Mouse (Mus musculus) CH12.LX (cell line): Measurements from ENCODE around the gene Arhgef25. TPM values are rescaled to one million over a fixed set of nuclear protein-coding genes. Genes with fewer than 3 reads are reported as not detected.
A peak's percentile ranks its signal among the peaks of the same experiment; 100 is the strongest.

Experiments
- DNase-seq: peaks from one replicate; pipeline ENCODE4 v3.0.0-alpha.2; 2013; ENCODE audit errors: extremely low read depth
- H3K27ac ChIP-seq: 2 replicates; pipeline ENCODE4 v1.5.1; 2012; ENCODE audit warnings: low read depth, mild to moderate bottlenecking, control low read depth, moderate library complexity; ENCODE audit not compliant: insufficient read depth
- H3K27me3 ChIP-seq: replicated peaks from 2 replicates; pipeline ENCODE3; 2012; ENCODE audit warnings: inconsistent platforms
- H3K36me3 ChIP-seq, 2 experiments: replicated peaks in 1 of 2; 2 replicates each; pipeline versions ENCODE3 to v1.6.1; 2012; ENCODE audit warnings: inconsistent platforms in 1 of 2, low read length in 1 of 2, mild to moderate bottlenecking in 1 of 2, mixed read lengths in 1 of 2, moderate library complexity in 1 of 2; ENCODE audit not compliant: control insufficient read depth in 1 of 2, insufficient read depth in 1 of 2
- H3K4me1 ChIP-seq, 2 experiments: 2 replicates each; pipeline ENCODE4 v1.6.1; 2012; ENCODE audit warnings: inconsistent platforms in 1 of 2, moderate library complexity in 1 of 2; ENCODE audit not compliant: insufficient read depth in 2 of 2, control insufficient read depth in 1 of 2
- H3K4me2 ChIP-seq: 2 replicates; pipeline ENCODE4 v1.6.1; 2012; ENCODE audit warnings: low read depth, mild to moderate bottlenecking, control low read depth; ENCODE audit not compliant: poor library complexity, insufficient read depth, severe bottlenecking
- H3K4me3 ChIP-seq, 3 experiments: fragments of 150-350 bp in 1 of 3; sonication (generic) in 1 of 3; replicated peaks in 1 of 3; 2 replicates each; pipeline versions ENCODE3 to v1.5.1; 2011 to 2012; ENCODE audit warnings: low read depth in 2 of 3, low read length in 2 of 3, mild to moderate bottlenecking in 2 of 3, moderate library complexity in 2 of 3, control low read depth in 1 of 3, improper control_type of control experiment in 1 of 3, inconsistent platforms in 1 of 3, mixed read lengths in 1 of 3; ENCODE audit not compliant: poor library complexity in 1 of 3
- H3K79me2 ChIP-seq: replicated peaks from 2 replicates; pipeline ENCODE4 v1.6.1; 2012; ENCODE audit warnings: mild to moderate bottlenecking, moderate library complexity; ENCODE audit not compliant: control insufficient read depth, poor library complexity, insufficient read depth, severe bottlenecking; ENCODE audit errors: extremely low read depth
- H3K9ac ChIP-seq: 2 replicates; pipeline ENCODE4 v1.6.1; 2012; ENCODE audit warnings: low read depth, mild to moderate bottlenecking, control low read depth, moderate library complexity; ENCODE audit not compliant: insufficient read depth
- H3K9me3 ChIP-seq: replicated peaks from 2 replicates; pipeline ENCODE3; 2012; ENCODE audit warnings: low read length, inconsistent platforms, mixed read lengths
- BHLHE40 ChIP-seq: IDR thresholded peaks from 2 replicates; pipeline ENCODE4 v1.6.1; 2011; ENCODE audit warnings: mild to moderate bottlenecking, low read depth, low read length, improper control_type of control experiment
- CHD2 ChIP-seq: IDR thresholded peaks from 2 replicates; pipeline ENCODE4 v1.6.1; 2011; ENCODE audit warnings: low read length, improper control_type of control experiment
- CTCF ChIP-seq, 2 experiments: IDR thresholded peaks in 1 of 2; conservative IDR thresholded peaks in 1 of 2; 2 replicates each; pipeline ENCODE4 v1.5.1; 2011 to 2012; ENCODE audit warnings: low read depth in 2 of 2, low read length in 2 of 2, improper control_type of control experiment in 1 of 2, inconsistent platforms in 1 of 2, mild to moderate bottlenecking in 1 of 2, moderate library complexity in 1 of 2
- ETS1 ChIP-seq: conservative IDR thresholded peaks from 2 replicates; pipeline ENCODE4 v1.6.1; 2012; ENCODE audit warnings: low read depth, mild to moderate bottlenecking, inconsistent platforms, low read length, improper control_type of control experiment, moderate library complexity
- GABPA ChIP-seq: IDR thresholded peaks from 2 replicates; pipeline ENCODE4 v1.6.1; 2012; ENCODE audit warnings: low read depth, low read length, improper control_type of control experiment, inconsistent platforms; ENCODE audit not compliant: insufficient replicate concordance
- MAX ChIP-seq: IDR thresholded peaks from 2 replicates; pipeline ENCODE4 v1.6.1; 2011; ENCODE audit warnings: low read length, improper control_type of control experiment
- MEF2A ChIP-seq: IDR thresholded peaks from 2 replicates; pipeline ENCODE4 v1.6.1; 2014; ENCODE audit warnings: low read depth, mild to moderate bottlenecking, inconsistent platforms, low read length, improper control_type of control experiment, borderline replicate concordance
- MYC ChIP-seq: IDR thresholded peaks from 2 replicates; pipeline ENCODE4 v1.6.1; 2011; ENCODE audit warnings: low read depth, mild to moderate bottlenecking, improper control_type of control experiment, low read length
- NRF1 ChIP-seq: IDR thresholded peaks from 2 replicates; pipeline ENCODE4 v1.6.1; 2014; ENCODE audit warnings: low read depth, mild to moderate bottlenecking, inconsistent platforms, low read length, improper control_type of control experiment, moderate library complexity
- PAX5 ChIP-seq: IDR thresholded peaks from 2 replicates; pipeline ENCODE4 v1.6.1; 2012; ENCODE audit warnings: low read length, inconsistent platforms, mixed read lengths
- RAD21 ChIP-seq: IDR thresholded peaks from 2 replicates; pipeline ENCODE4 v1.6.1; 2011; ENCODE audit warnings: low read depth, mild to moderate bottlenecking, low read length, improper control_type of control experiment, moderate library complexity
- SIN3A ChIP-seq: IDR thresholded peaks from 2 replicates; pipeline ENCODE4 v1.6.1; 2012; ENCODE audit warnings: low read length, improper control_type of control experiment, inconsistent platforms
- SMC3 ChIP-seq: IDR thresholded peaks from 2 replicates; pipeline ENCODE4 v1.6.1; 2011; ENCODE audit warnings: low read depth, low read length, improper control_type of control experiment
- UBTF ChIP-seq: IDR thresholded peaks from 2 replicates; pipeline ENCODE4 v1.6.1; 2012; ENCODE audit warnings: low read depth, mild to moderate bottlenecking, inconsistent platforms, low read length, improper control_type of control experiment, moderate library complexity
- USF2 ChIP-seq: conservative IDR thresholded peaks from 2 replicates; pipeline ENCODE4 v1.6.1; 2011; ENCODE audit warnings: low read depth, low read length, improper control_type of control experiment
- ZKSCAN1 ChIP-seq: IDR thresholded peaks from 2 replicates; pipeline ENCODE4 v1.6.1; 2012; ENCODE audit warnings: low read depth, inconsistent platforms, low read length, improper control_type of control experiment, borderline replicate concordance
- ZMIZ1 ChIP-seq: IDR thresholded peaks from 2 replicates; pipeline ENCODE4 v1.6.1; 2012; ENCODE audit warnings: low read depth, mild to moderate bottlenecking, inconsistent platforms, low read length, improper control_type of control experiment
- dilution Hi-C: fragments of 300-500 bp; cut with MboI; formaldehyde crosslinking; loops from 2 replicates; pipeline ENCODE4 v1.14.3; 2020; ENCODE audit warnings: low sequenced_read_pairs; ENCODE audit not compliant: extremely low pct_unique_long_range_greater_than_20kb, extremely low pct_ligation_motif_present
- in situ Hi-C: fragments of 300-500 bp; cut with MboI; formaldehyde crosslinking; loops from 3 replicates; pipeline ENCODE4 v1.14.3; 2019; ENCODE audit warnings: low sequenced_read_pairs, low pct_ligation_motif_present, low pct_unique_long_range_greater_than_20kb, mixed read lengths
- polyA plus RNA-seq: library from polyadenylated mRNA; unstranded; fragments of >175 nt; gene quantifications from 2 replicates; pipeline ENCODE4 v1.2.1, GENCODE M21; 2012; ENCODE audit warnings: low read depth; ENCODE audit not compliant: insufficient read length
- total RNA-seq, 2 experiments: library from RNA; depleted of rRNA; stranded (reverse); fragments of 300-350 nt in 1 of 2; fragments of >200 nt in 1 of 2; gene quantifications; 2 replicates each; pipeline ENCODE4 v1.2.3; 2012 to 2014

The Arhgef25 gene
- total and polyA plus RNA-seq, 3 experiments: 3.3 to 8.7 (median 8.3) TPM

DNA sequence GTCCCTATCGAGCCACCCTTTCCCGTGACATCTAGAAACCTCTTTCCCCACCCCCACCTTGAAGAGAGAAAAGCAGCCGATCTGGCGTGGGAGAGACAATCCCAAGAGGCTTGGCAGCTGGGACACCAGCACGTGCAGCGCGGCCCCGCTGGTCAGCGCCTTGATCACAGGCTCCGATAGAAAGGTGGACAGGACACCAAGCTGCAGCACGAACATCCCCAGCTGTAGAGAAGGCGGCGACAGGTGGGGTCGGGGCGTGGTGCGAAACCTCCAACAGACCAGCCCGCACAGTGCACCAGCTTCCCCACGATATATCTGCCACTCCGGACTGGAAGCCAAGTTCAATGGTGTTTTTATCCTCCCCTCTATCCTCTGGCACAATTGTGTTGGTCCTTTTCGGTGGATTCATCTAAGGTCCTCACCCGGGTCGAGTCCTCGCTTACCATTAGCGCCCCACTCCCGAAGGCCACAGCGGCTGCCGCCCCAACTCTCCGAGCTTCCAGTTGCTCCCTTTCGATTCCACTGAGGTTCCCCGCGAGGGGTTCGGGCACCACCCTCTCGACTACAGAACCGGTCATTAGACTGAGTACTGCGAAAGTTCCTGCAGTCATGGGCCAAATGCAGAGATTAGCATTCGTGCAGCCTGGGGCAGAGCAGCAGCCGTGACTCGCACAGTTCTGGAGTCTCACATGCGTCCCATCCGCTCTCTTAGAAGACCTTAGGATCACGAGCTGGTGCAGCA lies 11.4 kb downstream of the Arhgef25 start:
- H3K4me1 ChIP-seq: peaks cover 0 to 9% of the 10 kb centered on the region in 2 experiments; a peak in 2 of 4 replicates
- in situ Hi-C loops: loop anchor here (5.0 kb wide), 1 partner anchor 44 kb away; no protein-coding TSS in a partner anchor
- DNase-seq: no peak
- no peak overlapping the region for H3K9ac ChIP-seq
- TF ChIP-seq USF2: no peak
- peak; percentile 36; the same call in 1 of the 2 replicates for TF ChIP-seq BHLHE40
- H3K36me3 ChIP-seq: peaks cover 0 to 9% of the 10 kb centered on the region in 2 experiments
- H3K27me3 ChIP-seq: peaks cover 21% of the 10 kb centered on the region
- H3K9me3 ChIP-seq: no peaks in the 10 kb centered on the region
- H3K4me2 ChIP-seq: peak overlapping the region; percentile 96
- H3K27ac ChIP-seq: no peak overlapping the region
- dilution Hi-C loops: no loop called here
- no peaks in the 10 kb centered on the region for H3K79me2 ChIP-seq
- no peak overlapping the region for H3K4me3 ChIP-seq

- no peaks in the 10 kb centered on the region for H3K79me2 ChIP-seq
- in situ Hi-C loops (loop anchor here (5.0 kb wide), 1 partner anchor 45 kb away; no protein-coding TSS in a partner anchor), dilution Hi-C loops (no loop called here)
- DNase-seq: no peak
- TF ChIP-seq SMC3: peak; percentile 83
- peak; percentile 60 for TF ChIP-seq RAD21
- no peak for TF ChIP-seq MAX
- no peak for TF ChIP-seq ETS1
- peak; percentile 64 to 80; a peak in 3 of 4 replicates for TF ChIP-seq CTCF (conservative IDR thresholded peaks at IDR 0.05 in 1 of 2, IDR thresholded peaks at IDR 0.05 in 1 of 2; ENCODE audit: low read depth in 2 of 2, low read length in 2 of 2)
- no peak for TF ChIP-seq BHLHE40
- TF ChIP-seq NRF1: no peak
- no peak for TF ChIP-seq MYC
- TF ChIP-seq GABPA: no peak
- no peak for TF ChIP-seq ZKSCAN1
- no peak for TF ChIP-seq PAX5
- TF ChIP-seq UBTF: no peak
- TF ChIP-seq MEF2A: no peak
- TF ChIP-seq ZMIZ1: no peak
- no peak for TF ChIP-seq SIN3A
- no peak for TF ChIP-seq CHD2
- peaks cover 0 to 9% of the 10 kb centered on the region in 2 experiments; a peak in 2 of 4 replicates for H3K4me1 ChIP-seq
- H3K36me3 ChIP-seq: peaks cover 0 to 3% of the 10 kb centered on the region in 2 experiments
- no peaks in the 10 kb centered on the region for H3K9me3 ChIP-seq
- no peak overlapping the region for H3K27ac ChIP-seq
- H3K9ac ChIP-seq: peak overlapping the region; percentile 28; the same call in 1 of the 2 replicates
- H3K4me2 ChIP-seq: peak overlapping the region; percentile 96
- peaks cover 25% of the 10 kb centered on the region for H3K27me3 ChIP-seq
- H3K4me3 ChIP-seq: peak overlapping the region in 2 of 3 experiments; percentile 52 to 62
Measured at GRCm38 (mm10) chr10:127177719-127178118, 12.2 kb downstream of the Arhgef25 start.
